Mouse (Mus musculus) megakaryocyte, embryonic 14.5 days (primary cell): ENCODE measurements around the gene Gtpbp3. TPM values are rescaled to one million over a fixed set of nuclear protein-coding genes. Genes with fewer than 3 reads are reported as not detected.

Experiments used
- H3K27me3 ChIP-seq: replicated peaks from 2 replicates; pipeline ENCODE3; 2012; ENCODE audit warnings: inconsistent platforms
- H3K36me3 ChIP-seq: replicated peaks from 2 replicates; pipeline ENCODE3; 2012; ENCODE audit warnings: low read length, inconsistent platforms, mixed read lengths
- H3K4me1 ChIP-seq: 2 replicates; pipeline ENCODE4 v1.6.1; 2012; ENCODE audit warnings: inconsistent platforms
- H3K4me3 ChIP-seq: replicated peaks from 2 replicates; pipeline ENCODE3; 2012; ENCODE audit warnings: moderate library complexity, mild to moderate bottlenecking, inconsistent platforms
- H3K9me3 ChIP-seq: 2 replicates; pipeline ENCODE4 v1.6.1; 2012; ENCODE audit warnings: inconsistent platforms
- FLI1 ChIP-seq: IDR thresholded peaks from 2 replicates; pipeline ENCODE4 v1.6.1; 2012; ENCODE audit warnings: low read length, inconsistent platforms, mixed read lengths
- GATA1 ChIP-seq: IDR thresholded peaks from 3 replicates; pipeline ENCODE4 v1.6.1; 2012; ENCODE audit warnings: mixed read lengths, low read length, inconsistent platforms, borderline replicate concordance
- polyA plus RNA-seq: library from polyadenylated mRNA; stranded (reverse); fragments of >175 nt; gene quantifications from 2 replicates; pipeline ENCODE4 v1.2.3, GENCODE M21; 2012; ENCODE audit warnings: low replicate concordance; ENCODE audit not compliant: insufficient read depth

Gene Gtpbp3
- polyA plus RNA-seq, 1 experiment = 17.4 TPM

GRCm38 (mm10) chr8:71534263-71534810 lies 46.4 kb downstream of the Gtpbp3 start:
- no peak for TF ChIP-seq FLI1
- no peak for TF ChIP-seq GATA1
- H3K4me3 ChIP-seq = no peak overlapping the region

GRCm38 (mm10) chr8:71535663-71536062 lies 47.8 kb downstream of the Gtpbp3 start:
- Histone ChIP-seq H3K27me3 (no peaks in the 10 kb centered on the region), H3K9me3 (no peaks in the 10 kb centered on the region), H3K4me1 (peaks cover 60% of the 10 kb centered on the region), H3K4me3 (peak overlapping the region; percentile 92), H3K36me3 (peaks cover 12% of the 10 kb centered on the region)
- no peak for TF ChIP-seq GATA1
- no peak for TF ChIP-seq FLI1

More at GRCm38 (mm10) chr8:71534263-71534810, 46.4 kb downstream of the Gtpbp3 start:
- Histone ChIP-seq H3K4me1 (peaks cover 71% of the 10 kb centered on the region), H3K9me3 (no peaks in the 10 kb centered on the region), H3K36me3 (peaks cover 12% of the 10 kb centered on the region), H3K27me3 (no peaks in the 10 kb centered on the region)

GRCm38 (mm10) chr8:71537028-71537867 lies 49.3 kb downstream of the Gtpbp3 start, which contains the start of gene Bst2:
TSS of gene Bst2 (minus strand) at chr8:71537456.
- TF ChIP-seq GATA1 (no peak), FLI1 (no peak)
- Histone ChIP-seq H3K36me3 (peaks cover 12% of the 10 kb centered on the region), H3K4me1 (peaks cover 62% of the 10 kb centered on the region), H3K27me3 (no peaks in the 10 kb centered on the region), H3K4me3 (peak within 1 kb of the TSS; percentile 92), H3K9me3 (no peaks in the 10 kb centered on the region)

GRCm38 (mm10) chr8:71542632-71543343 lies 54.9 kb downstream of the Gtpbp3 start, which contains the start of gene Mvb12a:
TSS of gene Mvb12a (plus strand) at chr8:71542922.
- TF ChIP-seq FLI1 = no peak
- TF ChIP-seq GATA1 = 0 out of 3 replicates have a peak, but pooled peaks have one; percentile 11
- H3K4me3 ChIP-seq = peak within 1 kb of the TSS; percentile 99
- H3K36me3 ChIP-seq = peaks cover 34% of the 10 kb centered on the region
- no peaks in the 10 kb centered on the region for H3K27me3 ChIP-seq
- peaks cover 38% of the 10 kb centered on the region for H3K4me1 ChIP-seq
- H3K9me3 ChIP-seq = no peaks in the 10 kb centered on the region

DNA sequence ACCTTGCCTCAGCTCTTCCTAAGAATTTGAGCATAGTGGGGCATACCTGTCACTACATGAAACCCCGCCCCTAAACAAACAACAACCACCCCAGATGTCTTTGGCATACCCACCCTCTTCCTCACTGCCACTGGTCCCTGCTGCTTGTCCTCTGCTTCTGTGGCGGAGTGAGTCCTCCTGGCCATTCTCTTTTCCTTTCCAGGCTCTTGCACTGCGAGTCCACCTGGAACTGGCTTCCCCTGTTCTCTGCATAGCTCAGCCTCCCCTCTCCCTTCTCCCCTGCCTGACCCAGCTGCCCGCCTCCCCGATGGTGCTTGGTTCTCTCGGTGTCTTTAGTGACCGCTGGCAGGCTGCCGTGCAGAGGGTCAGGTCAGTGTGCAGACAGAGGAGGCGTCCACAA lies 55.9 kb downstream of the Gtpbp3 start:
- H3K4me1 ChIP-seq = peaks cover 29% of the 10 kb centered on the region
- H3K9me3 ChIP-seq = no peaks in the 10 kb centered on the region
- peaks cover 42% of the 10 kb centered on the region for H3K36me3 ChIP-seq
- peak overlapping the region; percentile 99 for H3K4me3 ChIP-seq
- no peak for TF ChIP-seq FLI1
- TF ChIP-seq GATA1 = no peak
- no peaks in the 10 kb centered on the region for H3K27me3 ChIP-seq

DNA sequence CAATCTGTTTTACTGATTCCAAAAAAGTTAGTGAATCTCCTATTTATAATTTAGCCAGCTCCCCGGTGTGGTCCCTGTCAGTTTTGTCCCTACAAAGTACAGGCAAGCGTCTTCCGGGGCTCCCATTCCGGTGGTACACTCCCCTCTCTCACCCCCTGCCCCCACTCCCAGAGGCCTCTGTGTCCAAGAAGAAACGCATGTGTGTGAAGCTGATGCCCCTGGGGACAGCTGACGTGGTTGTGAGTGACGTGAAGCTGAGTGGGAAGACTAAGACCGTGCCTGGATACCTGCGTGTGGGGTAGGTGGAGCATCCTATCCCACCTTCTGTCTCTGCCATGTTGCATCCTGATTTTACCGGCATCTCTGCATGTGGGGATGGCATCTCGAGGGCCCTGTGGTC lies 57.1 kb downstream of the Gtpbp3 start:
- Histone ChIP-seq H3K36me3 (peaks cover 48% of the 10 kb centered on the region), H3K9me3 (no peaks in the 10 kb centered on the region), H3K27me3 (no peaks in the 10 kb centered on the region), H3K4me1 (peaks cover 22% of the 10 kb centered on the region), H3K4me3 (peak overlapping the region; percentile 62)
- TF ChIP-seq FLI1 (no peak), GATA1 (no peak)

DNA sequence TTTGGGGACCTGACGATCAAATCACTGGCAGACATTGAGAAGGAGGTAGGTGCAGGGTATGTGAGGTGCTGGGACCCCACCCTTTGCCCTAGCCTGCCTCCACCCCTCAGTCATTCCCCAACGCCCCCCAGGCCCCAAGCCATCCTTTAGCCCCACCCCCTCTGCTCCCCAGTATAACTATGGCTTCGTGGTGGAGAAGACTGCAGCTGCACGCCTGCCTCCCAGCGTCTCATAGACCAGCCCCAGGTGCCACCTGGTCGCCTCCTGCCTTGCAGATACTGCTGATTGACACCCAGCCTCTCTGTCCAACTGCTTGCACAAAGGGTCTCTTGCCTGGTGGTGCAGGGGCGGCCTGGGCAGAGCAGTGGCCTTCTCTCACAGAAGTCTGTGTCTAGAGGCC lies 59.7 kb downstream of the Gtpbp3 start:
- Histone ChIP-seq H3K27me3 (no peaks in the 10 kb centered on the region), H3K36me3 (peaks cover 48% of the 10 kb centered on the region), H3K4me3 (no peak overlapping the region), H3K9me3 (no peaks in the 10 kb centered on the region), H3K4me1 (peaks cover 20% of the 10 kb centered on the region)
- TF ChIP-seq FLI1 (no peak), GATA1 (no peak)

Other genes starting within 250 kb of the Gtpbp3 start
- gene Myo9b, start 215.4 kb upstream of the Gtpbp3 start, polyA plus RNA-seq = 63.5 and 70.1 TPM in 2 replicates
- gene Haus8, start 215.2 kb upstream of the Gtpbp3 start, polyA plus RNA-seq = 9.3 and 14.0 TPM in 2 replicates
- gene Use1, start 121.3 kb upstream of the Gtpbp3 start, polyA plus RNA-seq = 136 and 255 TPM in 2 replicates
- 79.6 and 103 TPM in 2 replicates for gene Ocel1, start 116.8 kb upstream of the Gtpbp3 start, polyA plus RNA-seq
- gene Nr2f6, start 106.1 kb upstream of the Gtpbp3 start, polyA plus RNA-seq = 20.8 and 45.4 TPM in 2 replicates
- 0.06 TPM in 1 of 2 replicates, not detected in the other for gene Ushbp1, start 92.3 kb upstream of the Gtpbp3 start, polyA plus RNA-seq
- 62.3 and 94.3 TPM in 2 replicates for gene Babam1, start 91.2 kb upstream of the Gtpbp3 start, polyA plus RNA-seq
- 3.3 and 6.3 TPM in 2 replicates for gene Ankle1, start 82.1 kb upstream of the Gtpbp3 start, polyA plus RNA-seq
- 8.9 and 22.6 TPM in 2 replicates for gene Abhd8, start 24.4 kb upstream of the Gtpbp3 start, polyA plus RNA-seq
- gene Mrpl34, start 23.1 kb upstream of the Gtpbp3 start, polyA plus RNA-seq = 206 and 242 TPM in 2 replicates
- gene Dda1, start 18.9 kb upstream of the Gtpbp3 start, polyA plus RNA-seq = 346 and 1,390 TPM in 2 replicates
- 3.3 and 3.4 TPM in 2 replicates for gene Ano8, start 2.1 kb upstream of the Gtpbp3 start, polyA plus RNA-seq
- 4.0 and 6.0 TPM in 2 replicates for gene Plvap, start 23.6 kb downstream of the Gtpbp3 start, polyA plus RNA-seq
- gene Ccdc194, start 37.6 kb downstream of the Gtpbp3 start, polyA plus RNA-seq = 0.16 TPM in 1 of 2 replicates, not detected in the other
- gene Bst2, start 49.4 kb downstream of the Gtpbp3 start, polyA plus RNA-seq = 105 and 345 TPM in 2 replicates
- 199 and 226 TPM in 2 replicates for gene Mvb12a, start 54.8 kb downstream of the Gtpbp3 start, polyA plus RNA-seq
- 1.3 TPM in 1 of 2 replicates, not detected in the other for gene Tmem221, start 70.8 kb downstream of the Gtpbp3 start, polyA plus RNA-seq
- gene Nxnl1, start 78.5 kb downstream of the Gtpbp3 start, polyA plus RNA-seq = not detected in 2 replicates
- 1.8 and 16.4 TPM in 2 replicates for gene Slc27a1, start 80.8 kb downstream of the Gtpbp3 start, polyA plus RNA-seq
- gene Pgls, start 104.1 kb downstream of the Gtpbp3 start, polyA plus RNA-seq = 330 and 634 TPM in 2 replicates
- gene Fam129c, start 109.5 kb downstream of the Gtpbp3 start, polyA plus RNA-seq = 2.5 and 27.1 TPM in 2 replicates
- 14.0 and 14.8 TPM in 2 replicates for gene Colgalt1, start 122.9 kb downstream of the Gtpbp3 start, polyA plus RNA-seq
- gene Unc13a, start 183.7 kb downstream of the Gtpbp3 start, polyA plus RNA-seq = 8.9 and 10.8 TPM in 2 replicates
- 209 and 434 TPM in 2 replicates for gene Jak3, start 188.2 kb downstream of the Gtpbp3 start, polyA plus RNA-seq
- gene Insl3, start 201.1 kb downstream of the Gtpbp3 start, polyA plus RNA-seq = 241 and 376 TPM in 2 replicates
- 0.77 TPM in 1 of 2 replicates, not detected in the other for gene B3gnt3, start 213.7 kb downstream of the Gtpbp3 start, polyA plus RNA-seq
- gene Fcho1, start 237.6 kb downstream of the Gtpbp3 start, polyA plus RNA-seq = 48.6 and 69.2 TPM in 2 replicates